Comparison of ENCODE assay signal across 21 mouse cellular contexts in the genomic region with DNA sequence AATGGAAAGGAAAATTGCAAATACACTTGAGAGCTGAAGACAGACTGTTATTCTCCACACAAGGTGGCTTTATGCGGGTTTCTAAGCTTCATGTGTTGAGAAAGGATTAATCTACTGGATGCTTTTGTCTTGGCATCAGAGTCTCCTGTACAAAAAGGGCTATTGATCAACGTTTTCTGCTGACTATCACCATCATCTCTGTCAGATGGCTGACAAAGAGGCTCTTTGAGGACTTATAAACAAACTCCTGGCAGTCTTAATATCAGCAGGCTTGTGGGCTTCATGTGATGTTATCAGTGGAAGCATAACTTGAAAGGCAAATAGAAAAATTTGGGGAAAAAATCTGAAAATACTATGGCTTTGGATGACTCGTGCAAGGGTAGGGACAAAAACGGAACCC.
A peak's percentile ranks its signal among the peaks of the same experiment; 100 is the strongest.
DNase-seq lines count a peak whose midpoint lies in the region; ATAC-seq lines count a peak whose summit lies in the region.
"Had no signal": no experiment of that assay in that cellular context is flagged by ENCODE, and none has a peak within 500 bp of the region (broad histone marks: within the 10 kb centered on the region; RNA-seq: fewer than 3 reads in every experiment).

No protein-coding gene starts in this region.

- DNase-seq in frontal cortex, postnatal 36 days (ENCODE audit: low spot score in 2 of 2): no peak
- peak; percentile 14 for DNase-seq in left cerebral cortex, adult 11 months (ENCODE audit: low spot score)
- DNase-seq in left cerebral cortex, adult 9 months (ENCODE audit: low spot score in 2 of 2): no peak
- no peak for DNase-seq in kidney, postnatal 25 days
- DNase-seq: adrenal gland, adult 8-10 months; adrenal gland, postnatal 14 days; adrenal gland, postnatal 36 days; B cell, adult 2 months; cerebellum, adult 11 months; cerebellum, adult 18-20 months; cerebellum, adult 8-10 months; cerebellum, adult 9-11 months; cerebellum, postnatal 14 days; cerebellum, postnatal 36 days; embryo, embryonic 11 days had no signal

- ATAC-seq in frontal cortex, adult (ENCODE audit: low TSS enrichment): peak; percentile 57; the same call in 1 of the 2 replicates
- ATAC-seq: activated CD4-positive, CD25-positive, alpha-beta regulatory T cell, adult 4 months; CD4-positive, CD25-positive, alpha-beta regulatory T cell, adult 4 months; forebrain, embryonic 14.5 days; forebrain, embryonic 16.5 days; Patski had no signal
